Mouse (Mus musculus): ENCODE results near the gene Snapc3.
"Not testable (repeated sequence)": the region's sequence is repeated elsewhere in the genome, so short reads cannot be mapped to it uniquely, and the experiment has no call there.

The Snapc3 gene

GRCm38 (mm10) chr4:83418781-83419180, 1.3 kb downstream of the Snapc3 start:
- DNase-seq = no peak

GRCm38 (mm10) chr4:83423641-83424040, 6.1 kb downstream of the Snapc3 start:
- DNase-seq = no peak

- DNase-seq = no peak
Observed at GRCm38 (mm10) chr4:83425119-83425518, 7.6 kb downstream of the Snapc3 start.

GRCm38 (mm10) chr4:83427141-83427540, 9.6 kb downstream of the Snapc3 start:
- no peak for DNase-seq

- no peak for DNase-seq
Observed at GRCm38 (mm10) chr4:83427696-83428095, 10.2 kb downstream of the Snapc3 start.

GRCm38 (mm10) chr4:83428845-83429244, 11.3 kb downstream of the Snapc3 start:
- DNase-seq = no peak

GRCm38 (mm10) chr4:83431950-83432349, 14.4 kb downstream of the Snapc3 start:
- DNase-seq = no peak

GRCm38 (mm10) chr4:83432901-83433300, 15.4 kb downstream of the Snapc3 start:
- DNase-seq = no peak

GRCm38 (mm10) chr4:83436375-83436774, 18.9 kb downstream of the Snapc3 start:
- no peak for DNase-seq

GRCm38 (mm10) chr4:83438116-83438515, 20.6 kb downstream of the Snapc3 start:
- no peak for DNase-seq

- no peak for DNase-seq
Observed at GRCm38 (mm10) chr4:83439045-83439444, 21.5 kb downstream of the Snapc3 start.

- no peak for DNase-seq
Observed at GRCm38 (mm10) chr4:83441050-83441449, 23.5 kb downstream of the Snapc3 start.

- no peak for DNase-seq
Observed at GRCm38 (mm10) chr4:83450785-83451184, 33.3 kb downstream of the Snapc3 start.

GRCm38 (mm10) chr4:83460106-83460505, 42.6 kb downstream of the Snapc3 start:
- DNase-seq = no peak

GRCm38 (mm10) chr4:83464827-83465226, 47.3 kb downstream of the Snapc3 start:
- DNase-seq = no peak

GRCm38 (mm10) chr4:83467615-83468014, 50.1 kb downstream of the Snapc3 start:
- no peak for DNase-seq

GRCm38 (mm10) chr4:83468208-83468607, 50.7 kb downstream of the Snapc3 start:
- no peak for DNase-seq

GRCm38 (mm10) chr4:83485250-83485649, 67.7 kb downstream of the Snapc3 start:
- DNase-seq = no peak

GRCm38 (mm10) chr4:83485735-83486116, 68.2 kb downstream of the Snapc3 start:
- peak; percentile 86 for DNase-seq

- DNase-seq = peak; percentile 87
Observed at GRCm38 (mm10) chr4:83486117-83486901, 68.8 kb downstream of the Snapc3 start, which contains the start of gene Psip1. Gene Psip1 (minus strand): TSS chr4:83486459.

GRCm38 (mm10) chr4:83489121-83489520, 71.6 kb downstream of the Snapc3 start:
- no peak for DNase-seq

GRCm38 (mm10) chr4:83493112-83493511, 75.6 kb downstream of the Snapc3 start:
- no peak for DNase-seq

- not testable (repeated sequence) for DNase-seq
Observed at GRCm38 (mm10) chr4:83497013-83497412, 79.5 kb downstream of the Snapc3 start.

- DNase-seq = no peak
Observed at GRCm38 (mm10) chr4:83500154-83501036, 82.9 kb downstream of the Snapc3 start.

Data from right cerebral cortex, postnatal 25 days (tissue).